Mouse (Mus musculus): ENCODE measurements at regions not wholly inside any gene's neighbourhood (a gene's known extent, or its start where the extent isn't known, plus 50 kb on each side); places are given as distances from the start of the nearest gene placed in this dataset.

GRCm38 (mm10) chr6:31206106-31206505 lies 192.4 kb upstream of the Mkln1 start:
- no peaks in the 10 kb centered on the region for H3K9me3 ChIP-seq (ENCODE audit: control insufficient read depth, low read length)
- no peaks in the 10 kb centered on the region for H3K4me1 ChIP-seq (replicated peaks; ENCODE audit: control insufficient read depth, insufficient read depth, low read length)
- H3K36me3 ChIP-seq (ENCODE audit: control insufficient read depth, insufficient read depth, low read length), result no peaks in the 10 kb centered on the region
- 50% methylated on average over 7 of the region's 7 CpGs for WGBS
- no peak overlapping the region for H3K4me3 ChIP-seq (ENCODE audit: low read length)
- no peak overlapping the region for H3K9ac ChIP-seq (ENCODE audit: low read length)
- no peak overlapping the region for H3K27ac ChIP-seq (ENCODE audit: low read length)
- H3K27me3 ChIP-seq (ENCODE audit: control insufficient read depth, insufficient read depth, low read depth, low read length), result no peaks in the 10 kb centered on the region
- ATAC-seq (ENCODE audit: low read depth), result peak; percentile 43
- no peak overlapping the region; the same call in 1 of the 2 replicates for H3K4me2 ChIP-seq (ENCODE audit: low read depth, low read length)

GRCm38 (mm10) chr6:31207231-31207630 lies 191.3 kb upstream of the Mkln1 start:
- no peaks in the 10 kb centered on the region for H3K9me3 ChIP-seq (ENCODE audit: control insufficient read depth, low read length)
- WGBS, result 77% methylated on average over 12 of the region's 12 CpGs
- H3K4me1 ChIP-seq (replicated peaks; ENCODE audit: control insufficient read depth, insufficient read depth, low read length), result no peaks in the 10 kb centered on the region
- H3K9ac ChIP-seq (ENCODE audit: low read length), result no peak overlapping the region
- no peak overlapping the region for H3K4me2 ChIP-seq (ENCODE audit: low read depth, low read length)
- no peak for ATAC-seq (ENCODE audit: low read depth)
- H3K27me3 ChIP-seq (ENCODE audit: control insufficient read depth, insufficient read depth, low read depth, low read length), result no peaks in the 10 kb centered on the region
- no peak overlapping the region for H3K4me3 ChIP-seq (ENCODE audit: low read length)
- no peaks in the 10 kb centered on the region for H3K36me3 ChIP-seq (ENCODE audit: control insufficient read depth, insufficient read depth, low read length)
- no peak overlapping the region for H3K27ac ChIP-seq (ENCODE audit: low read length)

GRCm38 (mm10) chr6:31208224-31208623 lies 190.3 kb upstream of the Mkln1 start:
- no peak overlapping the region for H3K4me3 ChIP-seq (ENCODE audit: low read length)
- no peaks in the 10 kb centered on the region; the same call in 1 of the 2 replicates for H3K27me3 ChIP-seq (ENCODE audit: control insufficient read depth, insufficient read depth, low read depth, low read length)
- 92% methylated on average over 6 of the region's 6 CpGs for WGBS
- ATAC-seq (ENCODE audit: low read depth), result no peak
- no peak overlapping the region for H3K27ac ChIP-seq (ENCODE audit: low read length)
- no peaks in the 10 kb centered on the region for H3K9me3 ChIP-seq (ENCODE audit: control insufficient read depth, low read length)
- no peaks in the 10 kb centered on the region for H3K4me1 ChIP-seq (replicated peaks; ENCODE audit: control insufficient read depth, insufficient read depth, low read length)
- H3K4me2 ChIP-seq (ENCODE audit: low read depth, low read length), result no peak overlapping the region
- H3K9ac ChIP-seq (ENCODE audit: low read length), result no peak overlapping the region
- H3K36me3 ChIP-seq (ENCODE audit: control insufficient read depth, insufficient read depth, low read length), result no peaks in the 10 kb centered on the region

GRCm38 (mm10) chr6:31209411-31210139 lies 189.0 kb upstream of the Mkln1 start:
- H3K4me3 ChIP-seq (ENCODE audit: low read length), result no peak overlapping the region
- ATAC-seq (ENCODE audit: low read depth), result no peak
- WGBS, result 53% methylated on average over 15 of the region's 15 CpGs

GRCm38 (mm10) chr6:31210209-31210714 lies 188.3 kb upstream of the Mkln1 start:
- no peak overlapping the region for H3K4me3 ChIP-seq (ENCODE audit: low read length)
- WGBS, result 74% methylated on average over 7 of the region's 7 CpGs
- no peaks in the 10 kb centered on the region for H3K4me1 ChIP-seq (replicated peaks; ENCODE audit: control insufficient read depth, insufficient read depth, low read length)
- no peaks in the 10 kb centered on the region for H3K36me3 ChIP-seq (ENCODE audit: control insufficient read depth, insufficient read depth, low read length)
- H3K27me3 ChIP-seq (ENCODE audit: control insufficient read depth, insufficient read depth, low read depth, low read length), result peaks cover 6% of the 10 kb centered on the region
- H3K27ac ChIP-seq (ENCODE audit: low read length), result no peak overlapping the region
- no peaks in the 10 kb centered on the region for H3K9me3 ChIP-seq (ENCODE audit: control insufficient read depth, low read length)
- H3K9ac ChIP-seq (ENCODE audit: low read length), result no peak overlapping the region
- no peak overlapping the region for H3K4me2 ChIP-seq (ENCODE audit: low read depth, low read length)
- no peak for ATAC-seq (ENCODE audit: low read depth)

More at GRCm38 (mm10) chr6:31209411-31210139, 189.0 kb upstream of the Mkln1 start:
- Histone ChIP-seq H3K9ac (ENCODE audit: low read length) (no peak overlapping the region), H3K27me3 (ENCODE audit: control insufficient read depth, insufficient read depth, low read depth, low read length) (peaks cover 6% of the 10 kb centered on the region), H3K4me2 (ENCODE audit: low read depth, low read length) (peak overlapping the region; percentile 23), H3K36me3 (ENCODE audit: control insufficient read depth, insufficient read depth, low read length) (no peaks in the 10 kb centered on the region), H3K9me3 (ENCODE audit: control insufficient read depth, low read length) (no peaks in the 10 kb centered on the region), H3K4me1 (replicated peaks; ENCODE audit: control insufficient read depth, insufficient read depth, low read length) (no peaks in the 10 kb centered on the region), H3K27ac (ENCODE audit: low read length) (no peak overlapping the region)

- no peaks in the 10 kb centered on the region for H3K9me3 ChIP-seq (ENCODE audit: control insufficient read depth, low read length)
- 79% methylated on average over 4 of the region's 4 CpGs for WGBS
- no peak overlapping the region for H3K4me3 ChIP-seq (ENCODE audit: low read length)
- no peak overlapping the region for H3K9ac ChIP-seq (ENCODE audit: low read length)
- H3K36me3 ChIP-seq (ENCODE audit: control insufficient read depth, insufficient read depth, low read length), result no peaks in the 10 kb centered on the region
- ATAC-seq (ENCODE audit: low read depth), result no peak
- no peak overlapping the region for H3K4me2 ChIP-seq (ENCODE audit: low read depth, low read length)
- no peaks in the 10 kb centered on the region; the same call in 1 of the 2 replicates for H3K4me1 ChIP-seq (replicated peaks; ENCODE audit: control insufficient read depth, insufficient read depth, low read length)
- no peak overlapping the region for H3K27ac ChIP-seq (ENCODE audit: low read length)
- H3K27me3 ChIP-seq (ENCODE audit: control insufficient read depth, insufficient read depth, low read depth, low read length), result peaks cover 9% of the 10 kb centered on the region
These were observed 187.4 kb upstream of the Mkln1 start for GRCm38 (mm10) chr6:31211091-31211490.

- Histone ChIP-seq H3K9ac (ENCODE audit: low read length) (no peak overlapping the region), H3K27ac (ENCODE audit: low read length) (no peak overlapping the region), H3K4me1 (replicated peaks; ENCODE audit: control insufficient read depth, insufficient read depth, low read length) (no peaks in the 10 kb centered on the region; the same call in none of the 2 replicates), H3K4me2 (ENCODE audit: low read depth, low read length) (no peak overlapping the region), H3K36me3 (ENCODE audit: control insufficient read depth, insufficient read depth, low read length) (no peaks in the 10 kb centered on the region), H3K9me3 (ENCODE audit: control insufficient read depth, low read length) (no peaks in the 10 kb centered on the region), H3K27me3 (ENCODE audit: control insufficient read depth, insufficient read depth, low read depth, low read length) (peaks cover 11% of the 10 kb centered on the region), H3K4me3 (ENCODE audit: low read length) (no peak overlapping the region)
- 68% methylated on average over 5 of the region's 5 CpGs for WGBS
- ATAC-seq (ENCODE audit: low read depth), result no peak
These were observed 186.9 kb upstream of the Mkln1 start for GRCm38 (mm10) chr6:31211616-31212015.

GRCm38 (mm10) chr6:31212080-31212479 lies 186.5 kb upstream of the Mkln1 start:
- peaks cover 4% of the 10 kb centered on the region for H3K4me1 ChIP-seq (replicated peaks; ENCODE audit: control insufficient read depth, insufficient read depth, low read length)
- peaks cover 15% of the 10 kb centered on the region for H3K27me3 ChIP-seq (ENCODE audit: control insufficient read depth, insufficient read depth, low read depth, low read length)
- H3K27ac ChIP-seq (ENCODE audit: low read length), result no peak overlapping the region
- no peak overlapping the region for H3K9ac ChIP-seq (ENCODE audit: low read length)
- H3K4me3 ChIP-seq (ENCODE audit: low read length), result no peak overlapping the region
- no peaks in the 10 kb centered on the region for H3K36me3 ChIP-seq (ENCODE audit: control insufficient read depth, insufficient read depth, low read length)
- H3K9me3 ChIP-seq (ENCODE audit: control insufficient read depth, low read length), result no peaks in the 10 kb centered on the region
- ATAC-seq (ENCODE audit: low read depth), result no peak
- 82% methylated on average over 7 of the region's 7 CpGs for WGBS
- no peak overlapping the region for H3K4me2 ChIP-seq (ENCODE audit: low read depth, low read length)

GRCm38 (mm10) chr6:31212694-31213093 lies 185.8 kb upstream of the Mkln1 start:
- ATAC-seq (ENCODE audit: low read depth), result no peak
- H3K27ac ChIP-seq (ENCODE audit: low read length), result no peak overlapping the region
- peaks cover 20% of the 10 kb centered on the region for H3K27me3 ChIP-seq (ENCODE audit: control insufficient read depth, insufficient read depth, low read depth, low read length)
- 79% methylated on average over 13 of the region's 13 CpGs for WGBS
- peaks cover 8% of the 10 kb centered on the region for H3K4me1 ChIP-seq (replicated peaks; ENCODE audit: control insufficient read depth, insufficient read depth, low read length)
- no peak overlapping the region for H3K4me3 ChIP-seq (ENCODE audit: low read length)
- no peak overlapping the region for H3K9ac ChIP-seq (ENCODE audit: low read length)
- H3K36me3 ChIP-seq (ENCODE audit: control insufficient read depth, insufficient read depth, low read length), result no peaks in the 10 kb centered on the region
- H3K4me2 ChIP-seq (ENCODE audit: low read depth, low read length), result no peak overlapping the region
- no peaks in the 10 kb centered on the region for H3K9me3 ChIP-seq (ENCODE audit: control insufficient read depth, low read length)

All from lung, embryonic 16.5 days (tissue).